Mouse (Mus musculus): ENCODE measurements at regions not wholly inside any gene's neighbourhood (a gene's known extent, or its start where the extent isn't known, plus 50 kb on each side); places are given as distances from the start of the nearest gene placed in this dataset.

DNA sequence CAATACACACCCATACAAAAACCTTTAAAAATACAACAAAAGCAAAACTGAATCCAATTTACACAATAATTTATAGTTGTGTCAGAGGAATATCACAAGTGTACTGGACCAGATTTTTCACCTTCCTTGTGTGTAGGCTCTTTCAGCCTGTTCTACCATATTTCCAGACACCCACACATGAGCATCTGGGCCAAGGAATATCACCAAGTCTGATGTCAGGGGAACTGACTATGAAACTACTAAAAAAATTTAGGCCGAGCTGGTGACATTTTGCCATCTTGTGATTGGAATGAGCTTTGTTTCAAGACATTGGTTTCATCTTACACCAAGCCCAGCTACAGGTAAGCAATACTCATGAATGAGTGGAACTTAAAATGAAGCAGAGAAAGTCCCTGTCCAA is 234.9 kb upstream of the Emcn start:
- TF ChIP-seq CTCF (IDR thresholded peaks at IDR 0.05; ENCODE audit: low read depth, low read length) (no peak), POLR2A (IDR thresholded peaks at IDR 0.05; ENCODE audit: extremely low read depth, insufficient read depth, low read length) (no peak)
